In the genomic region with DNA sequence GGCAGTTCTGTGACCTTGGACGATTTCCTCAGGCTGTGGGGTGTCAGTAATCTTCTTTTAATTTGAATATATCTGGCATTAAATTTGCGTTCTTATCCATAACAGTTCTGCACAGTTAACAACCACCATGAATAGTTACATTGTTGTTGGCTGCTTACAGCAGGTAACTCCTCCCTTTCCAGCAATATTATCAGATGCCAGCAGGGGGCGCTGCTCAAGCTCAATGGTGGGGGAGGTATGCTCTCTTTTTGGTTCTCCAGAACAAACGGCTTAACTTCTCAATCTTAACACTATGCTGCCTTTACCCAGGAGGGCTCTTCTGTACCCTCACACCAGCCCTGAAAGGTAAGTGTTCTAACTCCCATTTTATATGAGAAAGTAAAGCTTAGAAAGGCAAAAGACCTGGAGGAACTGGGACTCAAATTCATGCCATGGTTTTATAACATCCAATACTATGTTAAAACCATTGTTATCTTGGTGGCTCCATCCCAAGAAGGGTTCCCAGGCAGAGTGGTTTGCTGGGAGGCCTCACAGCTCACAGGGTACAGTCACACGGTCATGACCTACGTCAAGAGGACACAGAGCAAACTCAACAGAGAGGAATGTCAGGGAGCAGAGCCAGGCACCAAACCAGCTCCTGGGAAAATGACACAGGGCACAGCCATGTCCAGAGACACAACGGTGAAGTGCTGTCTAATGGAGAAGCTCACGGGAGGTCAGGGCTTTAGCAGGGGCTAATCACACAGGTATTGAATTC, we compare ENCODE assay signal across 8 mouse cellular contexts. TPM values are rescaled to one million over a fixed set of nuclear protein-coding genes. Genes with fewer than 3 reads are reported as not detected.
A peak's percentile ranks its signal among the peaks of the same experiment; 100 is the strongest.
DNase-seq lines count a peak whose midpoint lies in the region; ATAC-seq and TF ChIP-seq lines count a peak whose summit lies in the region.
"Had no signal": no experiment of that assay in that cellular context is flagged by ENCODE, and none has a peak within 500 bp of the region (broad histone marks: within the 10 kb centered on the region; RNA-seq: fewer than 3 reads in every experiment).

No protein-coding gene starts in this region.

- H3K36me3 ChIP-seq in forebrain, embryonic 16.5 days (ENCODE audit: control insufficient read depth, insufficient read depth), result peaks cover 5% of the 10 kb centered on the region; the same call in 1 of the 2 replicates
- H3K36me3 ChIP-seq in hindbrain, embryonic 11.5 days (ENCODE audit: control insufficient read depth, insufficient read depth, low read length), result no peaks in the 10 kb centered on the region
- peaks cover 10% of the 10 kb centered on the region; the same call in 1 of the 2 replicates for H3K36me3 ChIP-seq in midbrain, embryonic 10.5 days

- TF ChIP-seq CTCF in brain, embryonic 14.5 days (IDR thresholded peaks at IDR 0.05; ENCODE audit: borderline replicate concordance, extremely low read depth, insufficient read depth, insufficient read length), result peak; percentile 87; the same call in 1 of the 2 replicates

- H3K27me3 ChIP-seq in forebrain, embryonic 16.5 days (replicated peaks; ENCODE audit: control insufficient read depth, insufficient read depth, low read length), result no peaks in the 10 kb centered on the region
- H3K27me3 ChIP-seq in hindbrain, embryonic 11.5 days (ENCODE audit: control insufficient read depth, insufficient read depth, low read length), result no peaks in the 10 kb centered on the region; the same call in 1 of the 2 replicates
- peaks cover 50% of the 10 kb centered on the region for H3K27me3 ChIP-seq in midbrain, embryonic 10.5 days (ENCODE audit: low read depth, poor library complexity, severe bottlenecking)

- WGBS in forebrain, embryonic 16.5 days, result 36% methylated on average over 8 of the region's 8 CpGs
- 44% methylated on average over 8 of the region's 8 CpGs for WGBS in hindbrain, embryonic 11.5 days
- WGBS in midbrain, embryonic 10.5 days, result 47% methylated on average over 8 of the region's 8 CpGs

- peaks cover 83% of the 10 kb centered on the region for H3K4me1 ChIP-seq in forebrain, embryonic 16.5 days (replicated peaks; ENCODE audit: control insufficient read depth, insufficient read depth, low read length)
- peaks cover 14% of the 10 kb centered on the region; the same call in 1 of the 2 replicates for H3K4me1 ChIP-seq in hindbrain, embryonic 11.5 days (replicated peaks; ENCODE audit: control insufficient read depth, insufficient read depth, low read length)
- H3K4me1 ChIP-seq in midbrain, embryonic 10.5 days, result peaks cover 98% of the 10 kb centered on the region

- no peaks in the 10 kb centered on the region for H3K9me3 ChIP-seq in forebrain, embryonic 16.5 days (ENCODE audit: control insufficient read depth, low read length)
- no peaks in the 10 kb centered on the region for H3K9me3 ChIP-seq in hindbrain, embryonic 11.5 days (ENCODE audit: control insufficient read depth, low read length)
- no peaks in the 10 kb centered on the region for H3K9me3 ChIP-seq in midbrain, embryonic 10.5 days (replicated peaks)

- H3K27ac ChIP-seq in forebrain, embryonic 16.5 days (ENCODE audit: low read length), result peak overlapping the region; percentile 96
- peak overlapping the region; percentile 95 for H3K27ac ChIP-seq in hindbrain, embryonic 11.5 days (ENCODE audit: low read depth, low read length)
- H3K27ac ChIP-seq in midbrain, embryonic 10.5 days (replicated peaks), result peak overlapping the region; percentile 92

- peak overlapping the region; percentile 47 for H3K4me2 ChIP-seq in forebrain, embryonic 16.5 days (ENCODE audit: low read length)
- peak overlapping the region; percentile 34 for H3K4me2 ChIP-seq in hindbrain, embryonic 11.5 days (replicated peaks; ENCODE audit: low read depth, low read length)

- intact Hi-C loops in left cerebral cortex, postnatal 14 days (cut with DNase I), result no loop called here

- DNase-seq in Muller cell, postnatal 12 days (ENCODE audit: inconsistent ontology term), result peak; percentile 88
- peak; percentile 92 for DNase-seq in brain, embryonic 14.5 days (ENCODE audit: low read depth)
- peak; percentile 88 for DNase-seq in hindbrain, embryonic 11.5 days (ENCODE audit: low spot score)
- DNase-seq in left cerebral cortex, postnatal 14 days (ENCODE audit: low spot score in 2 of 2), result peak; percentile 77 to 78
- DNase-seq in midbrain, embryonic 10.5 days (ENCODE audit: low spot score), result peak; percentile 77
- peak; percentile 15 to 60 for DNase-seq in spleen, adult 18-20 months

- ATAC-seq in forebrain, embryonic 16.5 days, result 0 out of 2 replicates have a peak, but pooled peaks have one; percentile 4
- no peak for ATAC-seq in hindbrain, embryonic 11.5 days (ENCODE audit: low FRiP score)

- TF ChIP-seq POLR2A in brain, embryonic 14.5 days (IDR thresholded peaks at IDR 0.05; ENCODE audit: borderline replicate concordance, extremely low read depth, insufficient read depth, insufficient read length, poor library complexity, severe bottlenecking), result no peak

- peak overlapping the region; percentile 12 for H3K4me3 ChIP-seq in forebrain, embryonic 16.5 days (replicated peaks; ENCODE audit: low read length)
- H3K4me3 ChIP-seq in hindbrain, embryonic 11.5 days (ENCODE audit: low read depth, low read length), result peak overlapping the region; percentile 8; the same call in 1 of the 2 replicates
- peak overlapping the region; percentile 38 for H3K4me3 ChIP-seq in midbrain, embryonic 10.5 days

- H3K9ac ChIP-seq in forebrain, embryonic 16.5 days (replicated peaks; ENCODE audit: low read depth, low read length), result peak overlapping the region; percentile 56
- H3K9ac ChIP-seq in hindbrain, embryonic 11.5 days (ENCODE audit: low read depth, low read length), result no peak overlapping the region; the same call in 1 of the 2 replicates

RNA-seq across cellular contexts. Expression of a gene that starts 6.5 kb away (rescaled TPM):
- 266 and 421 TPM in 2 replicates for polyA plus RNA-seq in brain, embryonic 14.5 days (2012; rRNA removed)
- polyA plus RNA-seq in forebrain, embryonic 16.5 days (2015; fragmentation: Nextera tagmentation; extraction: Ambion mirVana), result 94.2 and 109 TPM in 2 replicates
- polyA plus RNA-seq in hindbrain, embryonic 11.5 days (2014; fragmentation: Nextera tagmentation; extraction: Ambion mirVana), result 71.4 and 83.2 TPM in 2 replicates
- total RNA-seq in left cerebral cortex, postnatal 14 days (2021), result 1 to 10 TPM in 1 of 2 experiments, under 1 TPM in 1; 0.92 to 3.3 TPM
- 13.8 and 23.1 TPM in 2 replicates for polyA plus RNA-seq in midbrain, embryonic 10.5 days (2016; fragmentation: Nextera tagmentation; extraction: Ambion mirVana)
- polyA plus RNA-seq: liver, embryonic 16.5 days had no signal

RNA-seq across cellular contexts. Expression of a gene that starts 21.4 kb away (rescaled TPM):
- 9.8 and 11.4 TPM in 2 replicates for polyA plus RNA-seq in brain, embryonic 14.5 days (2012; rRNA removed)
- polyA plus RNA-seq in forebrain, embryonic 16.5 days (2015; fragmentation: Nextera tagmentation; extraction: Ambion mirVana), result 30.9 and 31.8 TPM in 2 replicates
- polyA plus RNA-seq in hindbrain, embryonic 11.5 days (2014; fragmentation: Nextera tagmentation; extraction: Ambion mirVana), result 4.5 and 6.0 TPM in 2 replicates
- 10 to 100 TPM in 1 of 2 experiments, 1 to 10 TPM in 1; 9.6 to 10.5 TPM for total RNA-seq in left cerebral cortex, postnatal 14 days (2021)
- polyA plus RNA-seq in midbrain, embryonic 10.5 days (2016; fragmentation: Nextera tagmentation; extraction: Ambion mirVana), result 4.6 and 5.1 TPM in 2 replicates

RNA-seq across cellular contexts. Expression of a gene that starts 28.2 kb away (rescaled TPM):
- 2.6 and 4.1 TPM in 2 replicates for polyA plus RNA-seq in brain, embryonic 14.5 days (2012; rRNA removed)
- polyA plus RNA-seq in forebrain, embryonic 16.5 days (2015; fragmentation: Nextera tagmentation; extraction: Ambion mirVana), result 1.6 TPM in 2 replicates
- polyA plus RNA-seq in hindbrain, embryonic 11.5 days (2014; fragmentation: Nextera tagmentation; extraction: Ambion mirVana), result 0.75 and 1.0 TPM in 2 replicates
- not detected for total RNA-seq in left cerebral cortex, postnatal 14 days (2021)
- polyA plus RNA-seq in midbrain, embryonic 10.5 days (2016; fragmentation: Nextera tagmentation; extraction: Ambion mirVana), result 0.11 and 0.17 TPM in 2 replicates

Comparison
In these comparisons a context has a peak if more than half of its experiments do, and no peak if none do; other contexts are left out.
1. DNase-seq: peak in every context shown above with its lines; median percentile 92 in brain, embryonic 14.5 days; 88 in Muller cell, postnatal 12 days; 88 in hindbrain, embryonic 11.5 days; 78 in left cerebral cortex, postnatal 14 days; 77 in midbrain, embryonic 10.5 days; 38 in spleen, adult 18-20 months.